Mouse (Mus musculus): ENCODE results near the gene Olfr495.

Gene Olfr495

GRCm38 (mm10) chr7:108392867-108393266, at the start of gene Olfr495:
Gene Olfr495 (plus strand): TSS chr7:108393167.
- in situ Hi-C loops (cut with MseI, MboI), result no loop called here

- in situ Hi-C loops (cut with MseI, MboI), result no loop called here
Measured at GRCm38 (mm10) chr7:108346879-108347278, 46.1 kb upstream of the Olfr495 start, which contains the start of gene Olfr493. Gene Olfr493 (minus strand): TSS chr7:108346979.

- in situ Hi-C loops (cut with MseI, MboI), result no loop called here
Measured at GRCm38 (mm10) chr7:108365035-108365434, 27.9 kb upstream of the Olfr495 start, which contains the start of gene Olfr494. Gene Olfr494 (plus strand): TSS chr7:108365335.

GRCm38 (mm10) chr7:108420121-108420520, 27.2 kb downstream of the Olfr495 start, which contains the start of gene Olfr497:
Gene Olfr497 (plus strand): TSS chr7:108420421.
- in situ Hi-C loops (cut with MseI, MboI), result no loop called here
